Mouse (Mus musculus): Measurements from ENCODE around the gene Dlx3. TPM values are rescaled to one million over a fixed set of nuclear protein-coding genes. Genes with fewer than 3 reads are reported as not detected.

The Dlx3 gene
- total RNA-seq, 2 experiments from 2014 or later: 0.34 to 0.60 TPM

GRCm38 (mm10) chr11:95120633-95121020, 708 bp downstream of the Dlx3 start:
- DNase-seq (ENCODE audit: low spot score in 2 of 2): no peak

DNA sequence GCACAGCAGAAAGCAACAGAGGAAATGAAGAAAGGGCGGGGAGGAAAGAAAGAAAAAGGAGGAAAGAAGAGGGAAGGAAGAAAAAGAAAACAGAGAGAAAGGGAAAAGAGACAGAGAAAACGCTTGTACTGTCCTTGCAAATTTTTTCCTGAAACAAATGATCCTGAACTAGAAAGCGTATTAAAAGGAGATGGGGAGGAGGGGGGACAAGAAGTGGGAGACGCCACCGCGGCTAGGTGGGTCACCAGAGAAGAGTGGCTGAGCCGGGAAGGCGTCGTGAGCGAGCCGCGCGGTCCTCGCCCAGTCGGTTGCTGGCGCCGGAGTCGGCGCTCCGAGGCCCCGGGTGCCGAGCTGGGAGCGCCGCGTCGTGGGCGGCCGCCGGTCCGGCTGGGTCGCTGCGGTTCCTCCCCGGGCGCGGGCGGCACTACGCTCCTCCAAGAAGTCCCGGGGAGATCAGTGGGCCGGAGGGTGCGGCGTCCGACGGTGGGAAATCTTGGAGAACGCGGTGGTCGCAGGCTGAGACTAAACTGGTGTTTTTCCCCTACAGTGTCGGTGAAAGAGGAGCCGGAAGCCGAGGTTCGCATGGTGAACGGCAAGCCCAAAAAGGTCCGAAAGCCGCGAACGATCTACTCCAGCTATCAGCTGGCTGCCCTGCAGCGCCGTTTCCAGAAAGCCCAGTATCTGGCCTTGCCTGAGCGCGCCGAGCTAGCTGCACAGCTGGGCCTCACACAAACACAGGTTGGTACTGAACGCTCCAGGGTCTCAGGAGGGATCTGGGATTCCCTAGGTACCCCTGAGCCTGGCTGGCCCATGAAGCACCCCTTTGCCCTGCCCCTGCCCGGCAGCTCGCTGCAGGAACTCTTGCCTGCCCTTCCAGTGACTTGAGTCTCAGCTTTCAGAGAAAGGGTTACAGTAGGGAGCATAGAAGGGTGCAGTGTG, 1.5 kb downstream of the Dlx3 start:
- DNase-seq (ENCODE audit: low spot score in 2 of 2): no peak

- no peak for DNase-seq (ENCODE audit: low spot score in 2 of 2)
Measured at GRCm38 (mm10) chr11:95122100-95122489, 2.2 kb downstream of the Dlx3 start.

- no peak for DNase-seq (ENCODE audit: low spot score in 2 of 2)
Measured at GRCm38 (mm10) chr11:95125366-95125948, 5.5 kb downstream of the Dlx3 start.

DNA sequence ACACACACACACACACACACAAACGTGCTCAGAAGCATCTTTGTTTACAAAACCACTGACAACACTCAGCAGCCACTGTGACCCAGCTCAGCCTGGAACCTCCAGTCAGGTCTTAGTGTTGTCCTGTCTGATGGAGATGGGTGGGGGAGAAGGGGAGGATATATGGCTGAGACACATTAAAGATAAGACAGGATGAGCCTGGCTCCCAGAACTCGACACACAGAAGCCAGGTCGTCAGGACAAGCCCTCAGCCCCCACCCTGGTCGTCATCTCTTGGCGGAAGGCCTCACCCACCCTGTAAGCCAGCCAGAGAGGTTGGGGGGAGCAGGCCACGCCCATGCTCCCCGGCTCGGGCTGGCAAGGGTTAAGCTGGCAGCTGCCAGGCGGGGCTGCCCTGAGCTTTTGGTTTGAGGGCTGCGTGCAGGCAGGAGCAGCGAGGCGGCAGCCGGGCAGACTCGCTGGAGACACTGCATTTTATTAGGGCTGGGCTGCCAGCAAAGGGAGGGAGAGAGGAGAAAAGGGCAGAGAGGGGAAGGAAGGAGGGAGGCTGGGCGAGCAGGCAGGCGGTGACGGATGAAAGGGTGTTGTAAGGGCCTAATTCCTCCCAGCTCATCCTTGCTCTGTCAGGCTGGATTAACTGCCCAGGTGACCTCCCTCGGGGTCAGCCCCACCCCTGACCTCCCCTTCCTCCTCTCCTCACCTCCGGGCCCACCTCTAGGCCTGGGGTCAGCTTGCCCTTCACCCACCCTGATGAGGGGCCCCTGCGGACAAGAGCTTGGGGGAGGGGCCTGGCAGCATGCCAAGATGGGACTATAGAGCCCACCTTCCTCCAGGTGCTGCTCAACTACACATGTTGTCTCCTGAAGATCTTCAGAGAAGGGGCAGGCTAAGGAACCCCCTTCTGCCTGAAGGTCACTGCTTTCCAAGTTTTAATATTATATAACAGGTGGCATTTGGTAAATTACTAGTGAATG, 6.6 kb downstream of the Dlx3 start:
- peak in 1 of 2 experiments; percentile 54 for DNase-seq (ENCODE audit: low spot score in 2 of 2)

GRCm38 (mm10) chr11:95128359-95128758, 8.4 kb downstream of the Dlx3 start:
- DNase-seq (ENCODE audit: low spot score in 2 of 2): no peak

GRCm38 (mm10) chr11:95130668-95131252, 10.8 kb downstream of the Dlx3 start:
- no peak for DNase-seq (ENCODE audit: low spot score in 2 of 2)

DNA sequence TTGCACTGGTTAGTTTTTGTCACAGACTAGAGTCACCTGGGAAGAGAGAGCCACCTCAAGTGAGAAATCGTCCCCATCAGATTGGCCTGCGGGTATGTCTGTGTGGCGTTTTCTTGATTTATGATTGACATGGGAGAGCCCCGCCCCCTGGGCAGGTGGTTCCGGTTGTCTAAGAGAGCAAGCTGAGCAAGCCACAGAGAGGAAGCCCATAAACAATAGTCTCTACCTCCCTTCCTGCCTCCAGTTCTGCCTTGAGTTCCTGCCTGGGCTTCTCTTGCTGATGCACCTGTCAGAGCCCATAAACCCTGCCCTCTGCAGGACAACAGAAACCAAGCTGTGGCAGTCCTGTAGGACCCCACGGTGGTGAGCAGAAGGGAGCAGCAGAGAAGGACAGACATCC, 13.4 kb downstream of the Dlx3 start:
- no peak for DNase-seq (ENCODE audit: low spot score in 2 of 2)

GRCm38 (mm10) chr11:95137281-95137680, 17.4 kb downstream of the Dlx3 start:
- no peak for DNase-seq (ENCODE audit: low spot score in 2 of 2)

GRCm38 (mm10) chr11:95139871-95140270, 20.0 kb downstream of the Dlx3 start:
- no peak for DNase-seq (ENCODE audit: low spot score in 2 of 2)

DNA sequence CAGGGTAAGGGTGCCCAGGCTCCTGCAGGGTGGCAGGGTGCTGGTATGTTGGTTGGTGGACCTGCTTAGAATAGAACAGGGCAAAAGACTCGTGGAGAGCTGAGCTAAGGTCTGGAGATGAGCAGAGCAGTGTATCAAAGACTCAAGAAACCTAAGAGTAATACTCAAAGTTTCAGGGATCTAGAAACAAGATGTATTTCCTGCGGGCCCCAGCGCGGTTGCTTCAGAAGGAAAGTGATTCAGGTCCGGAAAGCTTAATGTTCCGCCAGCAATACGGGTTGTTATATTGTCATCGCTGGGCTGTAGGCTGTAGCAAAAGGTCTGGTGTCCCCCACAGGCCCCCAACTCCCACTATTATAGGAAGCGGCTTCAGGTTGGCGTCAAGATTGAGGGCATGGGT, 22.3 kb downstream of the Dlx3 start:
- DNase-seq (ENCODE audit: low spot score in 2 of 2): no peak

- peak in 1 of 2 experiments; percentile 43 for DNase-seq (ENCODE audit: low spot score in 2 of 2)
Measured at GRCm38 (mm10) chr11:95142980-95143575, 23.2 kb downstream of the Dlx3 start.

- no peak for DNase-seq (ENCODE audit: low spot score in 2 of 2)
Measured at GRCm38 (mm10) chr11:95143663-95144062, 23.7 kb downstream of the Dlx3 start.

DNA sequence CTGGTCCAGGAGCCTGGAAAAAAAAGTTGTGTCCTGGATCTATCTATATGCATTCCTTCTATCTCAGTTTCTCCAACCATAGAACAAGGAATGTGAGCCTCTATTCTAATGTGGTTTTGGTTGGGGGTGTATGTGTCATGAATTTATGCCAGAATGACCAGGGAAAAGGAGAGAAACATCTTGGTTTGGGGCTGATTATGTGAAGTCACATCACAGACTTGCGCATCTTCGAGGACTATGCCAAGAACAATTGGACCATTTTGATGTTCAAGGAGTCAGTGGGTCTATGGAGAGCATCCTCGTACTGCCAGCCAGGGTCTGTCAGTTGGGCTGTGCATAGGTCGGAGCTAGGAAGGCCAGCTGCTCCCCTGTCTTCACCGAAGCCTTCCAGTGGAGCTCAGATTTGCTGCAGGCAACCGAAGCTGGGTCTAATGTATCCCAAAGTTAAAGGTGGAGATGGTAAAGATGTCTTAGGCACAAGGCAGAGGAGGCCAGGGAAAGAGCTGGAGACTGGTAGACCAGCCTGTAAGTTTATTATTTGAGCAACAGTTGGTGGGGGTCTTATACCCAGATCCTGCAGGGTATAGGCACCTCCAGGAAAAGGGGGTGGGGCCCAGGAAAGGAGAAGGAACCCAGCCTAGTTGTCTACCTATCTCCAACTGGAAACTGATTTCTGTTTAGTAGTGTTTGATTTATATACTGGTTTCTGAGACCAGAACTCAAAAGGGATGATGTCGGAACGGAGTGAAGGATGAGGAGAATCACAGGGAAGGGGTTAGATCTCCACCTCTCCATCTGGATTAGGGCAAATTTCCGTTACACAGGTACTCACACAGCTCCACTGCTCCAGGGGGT, 24.4 kb downstream of the Dlx3 start:
- no peak for DNase-seq (ENCODE audit: low spot score in 2 of 2)

DNA sequence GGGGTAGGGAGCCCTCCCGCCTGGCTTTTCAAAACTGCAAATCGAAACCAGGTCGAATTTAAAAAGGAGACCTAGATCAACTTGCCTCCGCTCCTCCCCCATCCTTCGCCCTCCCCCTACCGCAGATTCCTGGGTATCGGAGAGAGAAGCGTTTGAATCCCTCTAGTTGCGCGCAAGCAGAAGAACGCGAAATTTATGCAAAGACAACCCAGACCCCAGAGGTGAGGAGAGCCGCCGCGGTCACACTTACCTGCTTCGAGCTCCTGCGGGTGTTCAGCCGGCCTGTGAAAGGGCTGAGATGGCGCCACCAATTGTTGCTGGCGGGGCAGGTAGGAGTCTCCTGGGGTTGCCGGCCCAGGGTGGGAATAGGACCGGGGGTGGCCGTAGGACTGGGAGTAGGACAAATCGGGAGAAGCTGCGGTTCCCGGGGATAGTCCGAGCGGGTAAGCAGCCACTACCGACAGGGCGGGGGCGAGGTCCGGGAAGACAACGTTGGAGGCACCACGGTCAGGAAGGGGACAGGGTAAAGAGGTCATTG, 25.1 kb downstream of the Dlx3 start:
- DNase-seq (ENCODE audit: low spot score in 2 of 2): no peak

DNA sequence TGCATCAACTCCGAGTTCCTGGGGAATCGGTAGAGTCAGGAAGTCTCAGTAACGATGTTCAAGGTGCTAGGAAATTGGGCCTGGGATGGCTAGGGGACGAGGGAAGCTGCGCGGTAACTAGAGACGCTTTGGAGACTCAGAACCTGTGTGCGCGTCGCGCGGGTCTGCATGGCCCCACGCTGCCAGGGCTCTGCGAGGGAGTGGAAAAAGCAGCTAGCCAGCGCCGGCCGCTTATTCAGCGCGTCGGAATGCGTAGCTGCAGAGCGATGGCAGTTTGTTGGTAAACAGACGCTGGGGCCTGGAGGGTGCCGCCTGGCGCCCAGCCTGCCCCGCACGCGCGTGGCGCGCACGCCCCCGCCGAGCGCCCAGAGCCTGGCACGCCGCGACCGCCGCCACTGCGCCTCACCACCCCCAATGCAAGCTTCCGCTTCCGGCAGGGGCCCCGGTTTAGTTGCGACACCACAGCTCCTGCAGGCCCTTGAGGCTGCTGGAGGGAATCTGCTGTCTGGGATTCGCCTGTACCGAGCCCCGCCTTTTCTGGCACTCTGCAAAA, 26.0 kb downstream of the Dlx3 start, which contains the start of gene Dlx4:
TSS of gene Dlx4 (minus strand) at position 413 of the 553 bp plus-strand sequence.
- DNase-seq (ENCODE audit: low spot score in 2 of 2): peak in 1 of 2 experiments; percentile 25

DNA sequence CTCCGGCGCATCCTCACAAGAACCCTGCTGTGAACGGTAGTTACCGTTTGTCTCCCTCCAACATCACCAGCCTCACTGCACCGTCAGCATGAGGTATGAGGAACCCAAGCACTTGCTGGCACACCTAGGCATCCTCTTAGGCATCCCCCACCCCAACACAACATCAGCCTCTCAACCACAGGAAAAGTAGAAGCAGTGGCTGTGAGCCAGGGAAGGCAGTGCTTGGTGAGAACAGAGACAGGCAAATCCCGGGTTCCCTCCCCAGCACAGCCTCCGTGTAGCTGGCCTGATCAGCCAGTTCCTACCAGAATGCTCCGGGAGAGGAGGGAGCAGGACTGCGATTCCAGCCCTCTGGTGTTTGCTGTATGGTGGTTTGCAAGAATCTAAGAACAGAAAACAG, 28.8 kb downstream of the Dlx3 start:
- DNase-seq (ENCODE audit: low spot score in 2 of 2): no peak

DNA sequence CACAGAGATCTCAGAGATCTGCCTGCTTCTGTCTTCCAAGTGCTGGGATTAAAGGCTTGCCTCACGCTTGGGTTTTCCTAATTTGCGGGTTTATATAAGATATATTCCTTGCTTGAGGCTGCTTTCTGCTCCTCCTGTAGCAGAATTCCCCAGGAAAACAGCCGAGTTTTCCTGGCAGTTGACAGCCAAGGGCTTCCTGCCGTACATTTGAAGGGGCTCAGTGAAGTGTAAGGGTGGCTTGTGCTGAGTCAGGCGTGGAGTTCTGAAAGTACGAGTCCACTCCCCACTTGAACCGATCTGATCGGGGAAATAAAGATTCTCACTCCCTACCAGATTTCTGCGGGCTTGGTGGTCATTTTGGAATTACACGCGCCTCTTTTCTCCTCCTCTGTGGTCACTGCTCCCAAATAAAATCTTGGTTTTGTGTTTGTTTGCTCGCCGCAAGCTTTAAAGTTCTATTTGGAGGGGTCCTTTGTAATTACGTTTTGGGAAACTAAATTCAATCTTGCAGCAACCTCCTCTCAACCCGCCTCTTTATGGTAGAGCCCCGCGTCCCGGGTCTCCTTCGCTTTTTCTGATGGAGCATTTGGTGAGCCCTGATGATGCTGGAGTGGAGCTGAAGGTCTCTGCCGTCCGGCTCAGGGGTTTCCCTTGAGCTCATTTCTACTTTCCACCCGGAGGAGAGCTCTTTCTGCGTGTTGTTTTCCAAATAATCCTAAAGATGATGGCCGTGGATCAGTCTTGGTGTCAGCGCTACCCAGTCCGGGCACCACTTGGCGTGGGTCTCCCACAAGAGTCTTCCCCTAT, 29.7 kb downstream of the Dlx3 start:
- no peak for DNase-seq (ENCODE audit: low spot score in 2 of 2)

Data from gastrocnemius, postnatal 4 days (tissue).